Mouse (Mus musculus) heart, adult 2 months (tissue): ENCODE results near the gene Ankrd61.

Source experiments
- CTCF ChIP-seq: fragments of 200-600 bp; IDR thresholded peaks from 2 replicates; pipeline ENCODE4 v1.8.1; 2022; ENCODE audit warnings: antibody characterized with exemption, mild to moderate bottlenecking, moderate library complexity
- EP300 ChIP-seq: fragments of 200-500 bp; IDR thresholded peaks from 2 replicates; pipeline ENCODE4 v1.6.1; 2011; ENCODE audit warnings: low read depth, low read length, control low read depth; ENCODE audit not compliant: insufficient read depth
- POLR2A ChIP-seq: fragments of 200-500 bp; IDR thresholded peaks from 2 replicates; pipeline ENCODE4 v1.6.1; 2011; ENCODE audit warnings: mild to moderate bottlenecking, low read depth, low read length, control low read depth; ENCODE audit not compliant: insufficient read depth

- TF ChIP-seq CTCF (no peak), POLR2A (no peak), EP300 (no peak)
These were observed 18.7 kb upstream of the Ankrd61 start for GRCm38 (mm10) chr5:143916221-143916620.
